Mouse (Mus musculus): ENCODE data around the gene Traip. TPM values are rescaled to one million over a fixed set of nuclear protein-coding genes. Genes with fewer than 3 reads are reported as not detected.

Traip gene
- 23.1 and 27.2 TPM in 2 replicates for polyA plus RNA-seq (2015; fragmentation: Nextera tagmentation; extraction: Ambion mirVana)

DNA sequence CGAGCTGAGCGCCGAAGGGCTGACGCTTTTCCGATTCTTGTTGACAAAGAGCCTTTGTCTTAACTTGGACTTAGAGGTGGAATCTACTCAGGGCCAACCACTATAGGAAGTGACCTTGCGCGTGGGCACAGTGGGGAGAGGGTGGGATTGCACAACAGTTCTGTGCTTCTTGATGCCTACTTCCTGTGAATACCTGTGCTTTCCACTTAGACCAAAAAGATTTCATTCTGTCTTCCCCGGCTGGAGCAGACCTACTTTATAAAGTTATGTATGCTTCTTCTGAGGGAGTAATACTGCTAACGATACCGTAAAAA, at the start of gene Traip:
TSS of gene Traip (plus strand) at position 215 of the 314 bp plus-strand sequence.
- DNase-seq (ENCODE audit: low spot score): no peak

DNA sequence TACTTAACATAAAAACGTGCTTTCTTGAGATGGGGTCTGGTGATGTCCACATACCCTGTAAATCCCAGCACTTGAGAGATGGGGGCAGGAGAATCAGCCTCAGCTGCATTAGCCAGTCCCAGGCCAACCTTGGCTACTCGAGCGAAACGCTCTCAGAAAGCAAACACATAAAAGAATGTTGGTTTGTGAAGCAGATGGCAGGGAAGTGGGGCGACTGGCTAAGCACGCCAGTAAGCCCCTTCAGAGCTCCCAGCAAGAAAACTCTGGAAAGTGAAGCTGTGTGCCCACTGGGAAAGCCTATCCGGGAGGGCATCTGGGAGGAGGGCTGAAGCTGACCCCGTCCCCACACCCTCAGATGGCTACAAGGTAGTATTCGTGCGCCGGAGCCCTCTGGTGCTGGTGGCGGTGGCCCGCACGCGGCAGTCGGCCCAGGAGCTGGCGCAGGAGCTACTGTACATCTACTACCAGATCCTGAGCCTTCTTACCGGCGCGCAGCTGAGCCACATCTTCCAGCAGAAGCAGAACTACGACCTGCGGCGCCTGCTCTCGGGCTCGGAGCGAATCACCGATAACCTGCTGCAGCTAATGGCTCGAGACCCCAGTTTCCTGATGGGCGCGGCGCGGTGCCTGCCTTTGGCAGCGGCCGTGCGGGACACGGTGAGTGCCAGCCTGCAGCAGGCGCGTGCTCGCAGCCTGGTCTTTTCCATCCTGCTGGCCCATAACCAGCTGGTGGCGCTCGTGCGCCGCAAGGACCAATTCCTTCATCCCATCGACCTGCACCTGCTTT, 48.9 kb upstream of the Traip start:
- DNase-seq (ENCODE audit: low spot score): peak; percentile 62

DNA sequence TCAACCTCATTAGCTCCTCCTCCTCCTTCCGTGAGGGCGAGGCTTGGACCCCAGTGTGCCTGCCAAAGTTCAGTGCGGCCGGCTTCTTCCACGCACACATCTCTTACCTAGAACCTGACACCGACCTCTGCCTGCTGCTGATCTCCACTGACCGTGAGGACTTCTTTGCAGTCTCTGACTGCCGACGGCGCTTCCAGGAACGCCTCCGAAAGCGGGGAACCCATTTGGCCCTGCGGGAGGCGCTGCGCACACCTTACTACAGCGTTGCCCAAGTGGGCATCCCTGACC, 48.4 kb upstream of the Traip start:
- DNase-seq (ENCODE audit: low spot score): no peak

DNA sequence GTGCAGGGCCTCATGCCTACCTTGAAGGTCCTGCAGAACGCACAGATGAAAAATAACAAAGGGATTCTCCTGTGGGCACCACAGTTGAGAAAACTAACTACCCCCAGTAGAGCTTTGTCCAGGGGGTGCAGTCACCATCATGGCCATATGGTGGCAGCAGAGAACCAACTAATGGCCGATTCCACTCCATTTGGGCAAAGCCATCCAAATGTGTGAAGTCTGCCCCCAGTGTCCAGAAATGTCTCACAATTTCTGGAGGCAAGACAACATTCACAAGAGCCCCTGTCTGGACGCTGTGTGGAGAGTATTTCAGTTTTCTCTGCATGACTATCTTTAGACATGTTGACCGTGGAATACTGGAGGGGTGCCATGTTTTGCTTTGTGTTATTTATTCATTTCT, 45.2 kb upstream of the Traip start:
- DNase-seq (ENCODE audit: low spot score): peak; percentile 86

DNA sequence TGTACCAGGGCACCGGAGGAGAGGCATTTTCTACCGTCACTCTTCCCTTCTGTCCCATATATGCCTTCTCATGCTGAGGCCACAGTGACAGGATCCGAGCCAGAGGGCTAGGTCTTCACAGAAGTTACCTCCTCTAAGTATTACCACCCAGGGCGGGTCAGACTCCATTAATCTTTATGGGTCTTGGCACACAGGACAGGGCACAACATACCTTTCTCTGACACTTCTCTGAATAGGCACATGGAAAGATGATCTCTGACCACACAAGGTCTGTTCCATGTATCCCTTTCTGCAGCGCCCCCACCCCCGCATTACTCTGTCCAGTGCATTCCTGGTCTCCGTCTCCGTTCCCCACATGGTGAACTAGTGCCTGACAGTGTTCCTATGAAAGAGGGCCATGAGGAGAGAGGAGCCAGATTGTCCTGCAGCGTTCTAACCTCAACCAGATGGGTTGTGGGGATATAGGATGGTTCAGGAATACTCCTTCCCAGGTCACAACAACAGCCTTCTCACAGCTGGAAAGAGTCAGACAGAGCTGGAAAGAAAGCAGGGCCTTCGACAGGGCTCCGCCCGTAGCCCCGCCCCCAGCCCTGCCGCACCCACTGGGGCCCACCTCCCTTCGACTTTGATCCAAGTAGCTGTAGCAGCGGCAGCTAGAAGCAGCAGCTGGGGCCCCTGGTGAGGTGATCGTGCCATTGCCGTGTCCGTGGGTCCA, 43.5 kb upstream of the Traip start, which contains the start of gene Mst1r:
TSS of gene Mst1r (plus strand) at position 622 of the 715 bp plus-strand sequence.
- DNase-seq (ENCODE audit: low spot score): peak; percentile 83

DNA sequence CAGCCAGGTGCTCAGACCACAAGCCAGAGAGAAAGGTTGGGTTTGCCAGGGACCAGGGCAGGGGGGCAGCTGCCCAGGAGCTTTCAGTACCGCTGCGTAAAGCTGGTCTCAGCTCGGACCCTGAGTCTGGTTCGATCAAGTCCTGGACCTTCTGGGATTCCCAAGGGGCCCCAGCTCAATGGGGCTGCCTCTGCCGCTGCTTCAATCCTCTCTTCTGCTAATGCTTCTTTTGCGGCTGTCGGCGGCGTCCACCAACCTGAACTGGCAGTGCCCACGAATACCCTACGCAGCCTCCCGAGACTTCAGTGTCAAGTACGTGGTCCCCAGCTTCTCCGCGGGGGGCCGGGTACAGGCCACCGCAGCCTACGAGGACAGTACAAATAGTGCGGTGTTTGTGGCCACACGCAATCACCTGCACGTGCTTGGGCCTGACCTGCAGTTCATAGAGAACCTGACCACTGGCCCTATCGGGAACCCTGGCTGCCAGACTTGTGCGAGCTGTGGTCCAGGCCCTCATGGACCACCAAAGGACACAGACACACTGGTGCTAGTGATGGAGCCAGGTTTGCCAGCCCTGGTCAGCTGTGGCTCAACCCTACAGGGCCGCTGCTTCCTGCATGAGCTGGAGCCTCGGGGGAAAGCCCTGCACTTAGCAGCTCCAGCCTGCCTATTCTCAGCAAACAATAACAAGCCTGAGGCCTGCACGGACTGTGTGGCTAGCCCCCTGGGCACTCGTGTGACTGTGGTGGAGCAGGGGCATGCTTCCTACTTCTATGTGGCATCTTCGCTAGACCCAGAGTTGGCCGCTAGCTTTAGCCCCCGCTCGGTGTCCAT, 42.8 kb upstream of the Traip start:
- no peak for DNase-seq (ENCODE audit: low spot score)

DNA sequence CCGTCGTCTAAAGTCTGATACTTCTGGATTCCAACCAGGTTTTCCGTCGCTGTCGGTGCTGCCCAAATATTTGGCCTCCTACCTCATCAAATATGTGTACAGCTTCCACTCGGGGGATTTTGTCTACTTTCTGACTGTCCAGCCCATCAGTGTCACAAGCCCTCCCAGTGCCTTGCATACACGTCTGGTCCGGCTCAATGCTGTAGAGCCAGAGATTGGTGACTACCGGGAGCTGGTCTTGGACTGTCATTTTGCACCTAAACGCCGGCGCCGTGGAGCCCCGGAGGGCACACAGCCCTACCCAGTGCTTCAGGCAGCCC, 42.2 kb upstream of the Traip start:
- DNase-seq (ENCODE audit: low spot score): no peak

DNA sequence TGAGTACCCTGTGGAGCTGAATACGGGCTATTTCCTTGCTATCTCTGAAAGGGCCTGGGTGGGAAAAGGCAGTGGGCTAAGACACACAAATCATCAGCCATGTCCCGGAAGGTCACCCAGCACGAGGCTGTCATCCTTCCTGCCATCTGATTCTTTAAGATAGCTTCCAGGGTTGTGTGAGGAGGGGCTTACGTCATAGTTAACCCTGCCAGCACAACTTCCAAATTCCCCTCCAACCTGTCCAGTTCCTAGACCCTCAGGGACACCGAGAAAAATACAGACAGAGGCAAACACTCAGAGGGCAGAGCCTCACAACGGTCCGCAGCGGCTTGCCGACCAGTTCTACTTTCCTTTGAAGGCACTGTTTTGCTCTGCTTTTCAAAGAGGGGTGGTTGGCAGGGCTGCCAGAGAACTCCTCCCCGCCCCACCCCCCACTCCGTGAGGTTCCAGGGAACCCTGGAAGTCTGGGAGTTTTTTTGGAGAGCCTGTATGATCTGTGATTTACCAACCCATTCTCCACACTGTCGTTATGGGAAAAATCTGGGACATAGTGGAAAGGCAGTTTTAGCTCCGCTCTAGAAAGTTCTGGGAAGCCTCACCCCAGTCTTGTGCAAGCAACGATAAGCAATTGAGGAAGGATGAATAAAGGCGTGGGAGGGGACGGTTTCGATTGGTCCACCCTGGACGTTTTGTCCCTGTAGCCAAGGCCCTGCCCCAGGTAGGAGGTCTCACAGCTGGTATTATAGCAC, 41.4 kb upstream of the Traip start:
- DNase-seq (ENCODE audit: low spot score): no peak

DNA sequence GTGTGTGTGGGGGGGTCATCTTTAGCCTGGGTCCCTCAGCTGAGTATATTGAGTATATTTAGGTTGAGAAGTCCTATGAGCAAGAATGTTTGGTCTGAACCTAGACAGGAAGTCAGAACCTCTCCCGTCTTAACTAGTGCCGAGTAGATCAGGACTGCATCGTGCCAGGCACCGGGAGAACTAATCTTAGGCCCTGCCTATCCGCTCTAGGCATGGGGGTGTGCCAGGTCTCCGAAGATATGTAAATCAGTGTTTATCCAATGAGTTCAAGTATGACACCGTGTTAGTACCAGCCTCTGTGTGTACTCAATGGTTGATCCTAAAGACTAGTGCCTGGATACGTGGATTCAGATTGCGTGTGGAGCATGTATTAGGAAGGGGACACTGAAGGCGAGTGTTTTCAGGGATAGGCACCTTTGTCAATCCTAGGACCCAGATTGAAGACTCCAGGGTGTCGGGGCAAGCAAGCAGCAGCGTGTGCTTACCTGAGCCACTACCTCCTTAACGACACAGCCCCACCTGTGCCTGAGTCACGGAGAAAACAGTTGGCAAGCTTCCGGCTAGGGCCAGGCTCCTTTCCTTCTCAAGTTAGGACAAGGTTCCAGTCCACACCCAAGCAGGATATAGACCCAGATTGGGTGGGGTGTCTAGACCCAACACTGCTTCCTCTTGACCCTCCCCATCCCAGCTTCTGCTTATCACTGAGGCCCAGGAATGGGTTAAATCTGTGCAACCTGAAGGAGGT, 39.7 kb upstream of the Traip start:
- no peak for DNase-seq (ENCODE audit: low spot score)

DNA sequence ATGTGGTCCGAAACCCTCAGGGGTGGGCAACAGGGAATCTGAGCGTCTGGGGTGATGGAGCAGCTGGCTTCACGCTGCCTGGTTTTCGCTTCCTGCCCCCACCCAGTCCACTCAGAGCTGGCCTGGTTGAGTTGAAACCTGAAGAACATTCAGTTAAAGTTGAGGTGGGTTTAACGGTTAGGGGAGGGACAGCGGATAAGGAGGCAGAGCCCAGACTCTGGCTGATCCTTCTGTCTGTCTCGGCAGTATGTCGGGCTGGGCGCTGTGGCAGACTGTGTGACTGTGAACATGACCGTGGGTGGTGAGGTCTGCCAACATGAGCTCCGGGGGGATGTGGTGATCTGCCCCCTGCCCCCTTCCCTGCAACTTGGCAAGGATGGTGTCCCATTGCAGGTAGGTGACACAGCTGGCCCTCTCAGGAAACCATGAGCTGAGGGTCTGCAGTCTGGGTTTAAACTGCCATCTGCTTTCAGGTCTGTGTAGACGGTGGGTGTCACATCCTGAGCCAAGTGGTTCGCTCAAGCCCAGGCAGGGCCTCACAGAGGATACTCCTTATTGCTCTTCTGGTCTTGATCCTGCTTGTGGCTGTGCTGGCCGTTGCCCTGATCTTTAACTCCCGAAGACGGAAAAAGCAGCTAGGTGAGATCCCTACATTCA, 35.0 kb upstream of the Traip start:
- DNase-seq (ENCODE audit: low spot score): no peak

DNA sequence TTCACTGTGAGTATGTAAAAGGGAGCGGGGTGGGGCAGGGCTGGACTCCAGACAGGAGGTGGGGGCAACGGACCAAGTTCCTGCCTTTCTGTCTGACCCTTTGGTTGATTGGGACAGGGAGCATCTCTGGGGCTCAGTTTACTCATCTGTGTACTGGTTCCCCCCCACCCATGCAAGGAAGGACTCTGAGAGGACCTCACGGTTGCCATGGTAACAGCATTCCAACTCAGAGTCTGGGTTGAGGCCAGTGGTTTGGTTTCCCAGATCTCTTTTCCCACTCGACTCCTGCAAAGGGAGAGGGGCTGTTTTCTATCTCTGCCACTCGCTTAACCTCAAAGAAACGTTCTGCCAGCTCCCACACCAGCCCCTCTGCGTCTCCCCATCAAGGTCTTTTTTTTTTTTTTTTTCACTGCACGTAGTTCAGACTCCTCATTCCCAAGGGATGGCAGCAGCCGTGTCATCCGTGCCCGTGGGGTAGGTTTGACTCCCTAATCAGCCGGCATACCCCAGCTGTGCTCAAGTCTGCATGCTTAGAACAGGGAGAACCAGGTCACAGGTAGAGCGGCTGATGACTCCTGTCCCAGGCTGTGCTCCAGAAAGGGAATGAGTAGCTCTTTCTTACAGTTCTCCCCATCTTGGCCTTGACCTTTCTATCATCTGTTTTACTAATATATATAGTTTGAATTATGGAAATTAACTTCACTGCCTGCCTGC, 31.9 kb upstream of the Traip start:
- DNase-seq (ENCODE audit: low spot score): no peak

DNA sequence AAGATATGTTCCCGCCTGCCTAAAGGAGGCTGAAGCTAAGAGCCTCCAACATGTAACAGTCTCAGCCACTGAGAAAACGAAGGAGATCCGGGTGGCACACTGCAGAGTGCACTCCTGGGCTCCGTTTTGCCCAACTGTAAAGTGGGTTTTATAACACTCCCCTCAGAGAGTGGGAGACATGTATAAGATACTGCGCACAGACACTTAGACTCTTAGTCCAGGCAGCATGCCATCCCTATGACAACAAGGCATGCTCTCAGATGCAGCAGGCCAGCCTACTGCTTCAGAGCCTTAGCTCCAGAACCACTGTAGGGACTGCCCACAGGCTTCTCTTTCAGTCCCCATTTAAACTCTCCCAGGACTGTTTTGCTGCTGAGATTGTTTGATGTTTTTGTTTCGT, 31.1 kb upstream of the Traip start:
- no peak for DNase-seq (ENCODE audit: low spot score)

DNA sequence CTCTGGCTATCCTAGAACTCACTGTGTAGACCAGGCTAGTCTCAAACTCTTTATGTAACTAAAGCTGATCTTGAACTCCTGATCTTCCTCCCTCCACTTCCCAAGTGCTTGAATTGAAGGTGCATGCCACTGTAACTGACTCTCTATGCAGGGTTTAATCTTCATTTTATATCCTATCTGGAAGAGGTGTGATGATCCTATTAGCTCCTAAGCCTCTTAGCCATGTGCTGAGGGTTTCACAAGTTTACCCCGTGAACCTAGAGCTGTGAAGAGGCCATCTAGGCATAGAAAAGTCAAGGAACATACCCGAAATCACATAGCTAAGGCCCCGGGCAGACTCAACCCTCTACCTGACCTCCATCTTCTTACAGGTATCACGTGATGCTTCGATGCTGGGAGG, 30.5 kb upstream of the Traip start:
- DNase-seq (ENCODE audit: low spot score): no peak

DNA sequence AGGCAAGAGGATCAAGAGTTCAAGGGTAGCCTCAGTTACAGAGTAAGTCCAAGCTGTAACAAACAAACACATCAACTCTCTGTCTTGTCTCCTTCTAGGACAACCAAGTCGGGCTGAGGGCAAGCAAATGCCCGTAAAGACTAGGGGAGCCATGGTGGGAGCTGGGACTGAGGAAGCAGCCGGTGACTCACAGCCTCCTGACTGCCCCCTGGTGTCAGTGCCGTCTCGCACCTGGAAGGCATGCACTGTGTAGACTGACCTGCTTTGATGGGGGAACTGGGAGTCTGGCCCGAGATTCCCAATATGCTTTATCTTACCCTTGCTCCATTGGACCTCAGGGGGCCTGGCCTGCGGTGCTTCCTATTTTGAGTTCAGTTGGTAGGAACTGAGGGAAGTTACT, 26.9 kb upstream of the Traip start:
- DNase-seq (ENCODE audit: low spot score): peak; percentile 58

DNA sequence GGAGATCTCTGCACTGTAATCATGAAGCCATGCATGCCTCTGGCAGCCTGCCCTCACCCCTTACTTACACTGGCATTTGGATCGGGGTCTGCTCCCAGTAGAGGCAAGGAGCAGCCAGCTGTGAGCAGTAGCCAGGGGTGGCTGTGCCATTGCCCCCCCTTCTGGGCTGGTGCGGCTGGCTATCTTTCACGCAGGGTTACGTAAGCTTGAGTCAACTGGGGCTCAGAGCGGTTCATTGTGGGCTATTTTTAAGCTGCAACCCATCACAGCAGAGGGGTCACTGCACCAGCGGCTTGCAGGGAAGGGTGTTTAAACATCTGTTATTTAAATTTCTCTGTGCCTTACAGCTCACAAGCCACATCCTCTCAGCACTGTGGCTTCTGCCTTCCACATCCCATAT, 26.0 kb upstream of the Traip start:
- DNase-seq (ENCODE audit: low spot score): peak; percentile 19

DNA sequence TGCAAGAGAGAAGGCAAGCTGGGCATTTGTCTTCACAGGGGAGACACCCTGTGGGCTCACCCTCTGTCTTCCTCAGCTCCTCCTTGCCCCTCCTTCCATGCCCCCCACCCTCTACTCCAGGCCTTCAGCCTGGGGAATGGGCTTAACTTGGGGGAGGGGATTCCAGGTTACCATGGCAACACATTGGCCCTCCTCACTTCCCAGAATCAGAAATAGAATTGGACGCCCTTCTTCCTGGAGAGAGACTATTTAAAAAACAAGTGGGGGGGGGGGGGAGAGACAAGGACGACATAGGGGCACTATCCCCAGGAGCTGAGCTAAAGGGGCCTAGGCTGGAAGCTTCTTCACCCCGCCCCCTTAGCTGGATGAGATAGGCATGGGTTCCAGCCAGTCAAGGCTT, 24.7 kb upstream of the Traip start:
- DNase-seq (ENCODE audit: low spot score): no peak

DNA sequence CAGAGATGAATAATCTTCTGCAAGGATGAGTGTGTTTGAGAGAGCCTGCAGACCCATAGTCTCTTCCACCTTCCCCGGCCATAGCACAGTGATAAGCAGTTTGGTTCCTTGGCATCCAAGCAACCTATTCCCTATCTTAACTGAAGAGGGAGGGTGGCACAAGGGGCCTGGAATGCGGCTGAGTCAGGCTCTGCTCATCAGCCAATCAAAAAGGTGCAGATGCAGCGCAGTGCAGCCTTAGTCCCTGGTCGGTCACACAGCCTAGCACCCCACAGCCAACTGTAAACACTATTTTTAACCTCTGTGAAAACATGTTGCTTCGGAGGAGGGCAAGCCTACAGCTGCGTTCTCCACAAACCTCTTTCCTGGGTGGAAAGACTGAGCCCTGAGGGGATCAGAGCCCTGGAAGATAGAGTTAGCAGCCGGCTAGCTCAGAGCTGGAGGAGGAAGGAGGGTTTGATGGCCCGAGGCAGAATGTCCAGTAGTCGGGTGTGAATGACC, 23.0 kb upstream of the Traip start:
- DNase-seq (ENCODE audit: low spot score): no peak

DNA sequence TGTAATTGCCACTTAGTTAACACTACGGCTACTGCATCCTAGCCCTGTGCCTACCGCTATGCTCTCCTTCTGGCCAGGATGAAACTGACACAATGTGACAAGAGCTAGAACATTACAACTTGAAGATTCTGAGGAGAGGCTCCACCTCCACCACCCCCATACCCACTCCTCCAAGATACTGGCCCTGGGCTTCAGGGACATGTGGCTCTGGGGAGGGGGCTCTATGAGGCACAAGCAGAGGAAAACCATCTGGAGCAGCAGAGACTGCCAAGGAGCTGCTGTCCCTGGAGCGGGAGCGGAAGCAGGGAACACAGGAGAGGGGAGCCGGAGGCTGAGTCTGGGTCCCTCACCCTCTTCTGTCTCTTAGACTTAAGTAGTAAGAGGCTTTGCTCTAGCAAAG, 22.2 kb upstream of the Traip start:
- no peak for DNase-seq (ENCODE audit: low spot score)

DNA sequence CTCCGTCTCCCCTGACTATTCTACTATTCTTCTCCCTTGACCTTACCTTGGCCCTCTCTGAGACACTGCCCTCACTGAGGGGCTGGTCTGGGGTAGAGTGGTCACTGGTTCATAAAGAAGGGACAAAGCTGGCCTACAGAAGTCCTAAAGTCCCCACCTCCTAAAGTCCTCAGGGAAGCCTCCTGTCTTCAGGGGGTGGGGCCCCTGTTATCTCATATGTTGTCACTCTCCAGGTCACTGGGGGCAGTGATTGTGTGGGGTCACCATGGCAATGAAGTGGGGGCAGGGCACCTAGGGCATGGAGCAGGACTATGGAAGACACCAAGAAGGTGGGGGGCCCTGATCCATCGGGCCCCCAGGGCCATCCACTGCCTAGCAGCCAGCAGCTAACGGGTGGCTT, 21.8 kb upstream of the Traip start, which contains the start of gene Actl11:
TSS of gene Actl11 (plus strand) at position 301 of the 400 bp plus-strand sequence.
- DNase-seq (ENCODE audit: low spot score): no peak

DNA sequence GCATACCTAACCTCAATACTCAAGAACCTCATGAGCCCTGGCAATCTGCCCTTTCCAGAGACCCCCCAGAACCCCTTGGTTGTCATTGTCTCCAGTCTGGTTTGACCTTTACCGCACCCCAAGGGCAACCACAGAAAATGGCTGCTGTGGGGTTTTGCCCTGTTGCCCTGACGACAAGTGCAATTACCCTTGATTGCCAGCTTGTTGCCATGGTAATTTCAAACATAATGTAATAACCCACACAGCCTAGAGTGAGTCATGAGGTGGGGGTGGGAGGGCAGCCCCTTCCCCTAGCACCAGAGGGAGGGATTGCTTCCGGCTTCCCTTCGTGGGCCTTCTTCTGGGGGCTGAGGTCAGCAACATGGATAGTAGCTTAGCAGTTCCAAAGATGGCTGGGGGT, 17.7 kb upstream of the Traip start:
- DNase-seq (ENCODE audit: low spot score): no peak
